Mouse (Mus musculus) hindbrain, embryonic 15.5 days (tissue): Measurements from ENCODE around the gene Cplane1. TPM values are rescaled to one million over a fixed set of nuclear protein-coding genes. Genes with fewer than 3 reads are reported as not detected.
A peak's percentile ranks its signal among the peaks of the same experiment; 100 is the strongest.
"Not testable (repeated sequence)": the region's sequence is repeated elsewhere in the genome, so short reads cannot be mapped to it uniquely, and the experiment has no call there.

Source experiments
- ATAC-seq: fragments of 200-750 bp; cut with Nextera tagmentation; 2 replicates; pipeline ENCODE4 v1.8.0; 2017; ENCODE audit warnings: low read depth, moderate number of reproducible peaks, moderate TSS enrichment; ENCODE audit not compliant: low FRiP score
- H3K27ac ChIP-seq: fragments of 300-500 bp; sonication (generic); replicated peaks from 2 replicates; pipeline ENCODE4 v1.5.1; 2015; ENCODE audit warnings: mild to moderate bottlenecking, inconsistent platforms
- H3K27me3 ChIP-seq: fragments of 300-500 bp; sonication (generic); 2 replicates; pipeline ENCODE4 v1.6.1; 2015; ENCODE audit warnings: control low read depth, inconsistent platforms
- H3K36me3 ChIP-seq: fragments of 300-500 bp; sonication (generic); 2 replicates; pipeline ENCODE4 v1.6.1; 2015; ENCODE audit warnings: control low read depth, inconsistent platforms
- H3K4me1 ChIP-seq: fragments of 300-500 bp; sonication (generic); replicated peaks from 2 replicates; pipeline ENCODE4 v1.6.1; 2015; ENCODE audit warnings: control low read depth, inconsistent platforms
- H3K4me2 ChIP-seq: fragments of 300-500 bp; sonication (generic); 2 replicates; pipeline ENCODE4 v1.6.1; 2015; ENCODE audit warnings: moderate library complexity, mild to moderate bottlenecking, inconsistent platforms
- H3K4me3 ChIP-seq: fragments of 300-500 bp; sonication (generic); 2 replicates; pipeline ENCODE4 v1.5.1; 2015; ENCODE audit warnings: mild to moderate bottlenecking, inconsistent platforms
- H3K9ac ChIP-seq: fragments of 300-500 bp; sonication (generic); 2 replicates; pipeline ENCODE4 v1.6.1; 2015; ENCODE audit warnings: inconsistent platforms
- H3K9me3 ChIP-seq: fragments of 300-500 bp; sonication (generic); 2 replicates; pipeline ENCODE4 v1.6.1; 2016; ENCODE audit warnings: control low read depth, inconsistent platforms
- WGBS: fragments of 180-500 bp; shearing (Covaris S2); methylation state at CpG from one replicate; pipeline ENCODE4 v1.1.7; 2015; 5-methylcytosine and 5-hydroxymethylcytosine counted together
- polyA plus RNA-seq: library from polyadenylated mRNA; unstranded; fragments of >200 nt; fragmentation: Nextera tagmentation; extraction: Ambion mirVana; gene quantifications from 2 replicates; pipeline ENCODE4 v1.2.1, GENCODE M21; 2015

Gene Cplane1
- polyA plus RNA-seq, result 14.3 and 14.6 TPM in 2 replicates

DNA sequence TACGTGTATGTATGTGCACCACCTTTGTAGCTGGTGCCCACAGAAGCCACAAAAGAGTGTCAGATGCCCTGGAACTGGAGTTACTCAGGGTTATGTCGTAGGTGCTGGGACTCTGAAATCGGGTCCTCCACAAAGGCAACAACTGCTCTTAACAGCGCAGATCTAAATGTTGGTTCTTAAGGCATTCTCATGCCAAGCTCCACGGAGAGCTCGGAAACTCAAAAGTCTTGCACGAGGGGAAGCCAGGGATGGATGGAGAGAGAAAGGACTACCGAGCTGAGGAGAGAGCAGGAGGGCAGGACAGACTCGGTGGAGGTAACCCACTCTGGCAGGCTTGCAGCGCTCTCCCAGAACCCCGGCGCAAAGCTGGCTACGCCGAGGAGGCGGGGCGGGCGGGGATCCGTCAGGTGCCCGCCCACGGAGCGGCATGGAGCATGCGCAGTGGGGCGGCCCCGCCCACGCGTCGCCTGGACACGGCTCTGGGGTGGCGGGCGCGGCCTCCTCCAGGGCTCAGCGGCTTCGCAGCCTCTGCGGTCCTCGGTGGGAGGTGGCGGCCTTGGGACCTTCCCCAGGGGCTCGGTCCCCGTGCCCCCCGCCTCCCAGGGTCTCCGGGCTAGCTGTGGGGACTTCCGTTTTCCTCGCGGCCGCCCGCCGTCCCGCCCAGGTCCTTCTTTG is at the start of gene Cplane1:
Gene Cplane1, plus strand, starts transcription at position 516 of the 675 bp plus-strand sequence.
- Histone ChIP-seq H3K9ac (peak within 1 kb of the TSS; percentile 87), H3K27ac (peak within 1 kb of the TSS; percentile 92), H3K36me3 (peaks cover 16% of the 10 kb centered on the region), H3K4me2 (peak within 1 kb of the TSS; percentile 64), H3K4me3 (peak within 1 kb of the TSS; percentile 78), H3K9me3 (no peaks in the 10 kb centered on the region), H3K27me3 (no peaks in the 10 kb centered on the region), H3K4me1 (peaks cover 21% of the 10 kb centered on the region)
- peak; percentile 98 for ATAC-seq
- 1% methylated on average over 44 of the region's 47 CpGs for WGBS

DNA sequence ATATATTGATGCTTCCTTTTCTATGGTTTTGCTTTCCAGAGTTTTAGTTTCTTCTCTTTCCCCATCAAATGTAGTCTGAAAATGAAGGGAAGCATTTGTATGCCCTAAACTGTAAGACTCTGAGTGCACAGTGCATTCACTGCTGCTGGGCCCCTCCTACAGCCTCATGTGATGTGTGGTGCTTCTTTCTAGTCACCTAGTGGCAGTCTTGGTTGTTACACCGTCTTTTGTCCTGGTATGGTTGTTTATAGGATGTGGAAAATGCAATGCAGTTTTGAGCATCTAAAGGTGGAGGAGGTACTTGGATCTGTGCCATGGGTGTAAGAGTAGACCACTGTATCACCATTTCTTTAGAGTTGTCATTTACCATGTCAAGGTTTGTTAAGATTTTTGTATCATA is 39.6 kb upstream of the Cplane1 start:
- Histone ChIP-seq H3K36me3 (peaks cover 64% of the 10 kb centered on the region), H3K27me3 (no peaks in the 10 kb centered on the region), H3K4me2 (no peak overlapping the region), H3K4me3 (no peak overlapping the region), H3K9ac (no peak overlapping the region), H3K27ac (no peak overlapping the region), H3K4me1 (no peaks in the 10 kb centered on the region), H3K9me3 (no peaks in the 10 kb centered on the region)
- 71% methylated on average over 1 of the region's 1 CpGs for WGBS
- no peak for ATAC-seq

DNA sequence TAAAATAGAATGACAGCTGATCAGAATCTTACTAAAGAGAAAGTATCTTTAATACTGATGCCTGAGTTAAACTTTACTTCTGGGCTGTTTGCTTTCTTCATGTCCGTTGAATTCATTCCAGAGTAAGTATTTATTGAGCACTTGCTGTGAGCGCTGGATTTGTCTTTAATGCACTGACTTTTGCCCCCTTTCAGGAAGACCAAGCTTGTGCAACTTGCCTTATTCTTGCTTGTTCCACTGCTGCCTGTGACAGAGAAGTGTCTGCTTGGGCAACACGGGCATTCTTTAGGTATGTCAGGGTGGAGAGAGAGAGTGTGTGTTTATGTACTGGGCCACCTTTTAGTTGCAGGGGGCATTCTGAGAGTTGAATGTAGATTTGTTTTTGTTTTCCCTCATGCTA is 37.6 kb upstream of the Cplane1 start:
- no peak overlapping the region for H3K4me2 ChIP-seq
- WGBS, result 95% methylated on average over 3 of the region's 3 CpGs
- H3K36me3 ChIP-seq, result peaks cover 77% of the 10 kb centered on the region
- no peak overlapping the region for H3K4me3 ChIP-seq
- H3K27ac ChIP-seq, result no peak overlapping the region
- H3K27me3 ChIP-seq, result no peaks in the 10 kb centered on the region
- H3K9ac ChIP-seq, result no peak overlapping the region
- ATAC-seq, result no peak
- no peaks in the 10 kb centered on the region for H3K4me1 ChIP-seq
- H3K9me3 ChIP-seq, result no peaks in the 10 kb centered on the region

DNA sequence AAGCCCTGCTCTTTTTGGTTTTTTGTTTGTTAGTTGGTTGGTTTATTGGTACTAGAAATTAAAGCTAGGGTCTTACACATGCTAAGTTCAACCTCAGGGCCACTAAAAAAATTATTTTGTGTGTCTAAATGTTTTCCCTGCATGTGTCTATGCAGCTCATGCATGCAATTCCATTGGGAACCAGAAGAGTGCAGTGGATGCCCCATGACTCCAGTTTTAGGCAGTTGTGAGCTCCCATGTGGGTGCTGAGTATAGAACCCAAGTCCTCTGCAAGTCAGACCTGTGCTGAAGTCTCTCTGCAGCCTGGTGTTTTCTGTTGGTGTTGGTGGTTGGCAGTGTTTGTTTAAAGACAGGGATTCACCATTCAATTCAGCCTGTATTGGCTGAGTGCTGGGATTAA is 37.1 kb upstream of the Cplane1 start:
- no peaks in the 10 kb centered on the region for H3K9me3 ChIP-seq
- H3K36me3 ChIP-seq, result peaks cover 80% of the 10 kb centered on the region
- H3K9ac ChIP-seq, result no peak overlapping the region
- no peak overlapping the region for H3K4me2 ChIP-seq
- H3K27me3 ChIP-seq, result no peaks in the 10 kb centered on the region
- H3K4me1 ChIP-seq, result no peaks in the 10 kb centered on the region
- no peak overlapping the region for H3K27ac ChIP-seq
- ATAC-seq, result no peak
- H3K4me3 ChIP-seq, result no peak overlapping the region

DNA sequence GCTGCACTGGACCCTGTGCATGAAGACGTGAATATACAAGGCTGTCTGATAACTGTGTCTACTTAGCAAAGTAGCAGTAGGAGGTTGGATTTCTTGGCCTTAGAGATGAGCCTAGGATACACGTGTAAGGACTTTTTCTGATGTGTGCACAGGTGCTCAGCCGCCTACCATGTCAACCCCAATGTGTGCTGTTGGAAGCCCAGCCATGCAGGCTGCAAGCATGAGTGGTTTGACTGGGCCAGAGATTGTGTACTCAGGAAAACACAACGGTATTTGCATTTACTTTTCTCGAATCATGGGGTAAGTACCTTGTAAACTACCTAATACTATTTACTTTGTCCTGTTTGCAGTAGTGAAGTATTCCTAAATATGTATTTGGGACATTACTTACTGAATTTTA is 33.3 kb upstream of the Cplane1 start:
- no peaks in the 10 kb centered on the region for H3K9me3 ChIP-seq
- H3K27ac ChIP-seq, result no peak overlapping the region
- no peaks in the 10 kb centered on the region for H3K27me3 ChIP-seq
- no peaks in the 10 kb centered on the region for H3K4me1 ChIP-seq
- H3K4me3 ChIP-seq, result no peak overlapping the region
- ATAC-seq, result no peak
- WGBS, result 92% methylated on average over 5 of the region's 5 CpGs
- no peak overlapping the region for H3K4me2 ChIP-seq
- peaks cover 77% of the 10 kb centered on the region for H3K36me3 ChIP-seq
- no peak overlapping the region for H3K9ac ChIP-seq

DNA sequence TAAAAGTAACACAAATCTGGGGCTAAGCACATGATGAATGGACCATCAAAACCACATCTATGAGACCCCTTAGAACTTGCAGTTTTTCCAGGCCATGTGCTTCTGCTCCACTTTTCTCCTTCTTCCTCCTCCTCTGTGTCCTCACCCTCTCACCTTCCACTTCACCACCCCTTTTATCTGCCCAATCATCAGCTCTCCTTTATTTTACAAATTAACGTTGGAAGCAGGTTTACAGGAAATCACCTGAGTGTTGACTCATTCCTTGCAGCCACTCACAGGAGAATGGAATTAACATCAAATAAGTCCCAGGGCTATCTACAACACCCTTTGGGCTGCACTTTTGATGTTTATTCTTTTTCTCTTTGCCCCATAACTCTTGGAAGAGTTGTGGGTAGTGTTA is 7.1 kb upstream of the Cplane1 start:
- no peaks in the 10 kb centered on the region for H3K4me1 ChIP-seq
- H3K27me3 ChIP-seq, result no peaks in the 10 kb centered on the region
- no peak overlapping the region for H3K4me2 ChIP-seq
- 84% methylated on average over 1 of the region's 1 CpGs for WGBS
- ATAC-seq, result no peak
- no peaks in the 10 kb centered on the region for H3K9me3 ChIP-seq
- H3K9ac ChIP-seq, result no peak overlapping the region
- H3K36me3 ChIP-seq, result peaks cover 30% of the 10 kb centered on the region
- H3K4me3 ChIP-seq, result no peak overlapping the region
- H3K27ac ChIP-seq, result no peak overlapping the region

DNA sequence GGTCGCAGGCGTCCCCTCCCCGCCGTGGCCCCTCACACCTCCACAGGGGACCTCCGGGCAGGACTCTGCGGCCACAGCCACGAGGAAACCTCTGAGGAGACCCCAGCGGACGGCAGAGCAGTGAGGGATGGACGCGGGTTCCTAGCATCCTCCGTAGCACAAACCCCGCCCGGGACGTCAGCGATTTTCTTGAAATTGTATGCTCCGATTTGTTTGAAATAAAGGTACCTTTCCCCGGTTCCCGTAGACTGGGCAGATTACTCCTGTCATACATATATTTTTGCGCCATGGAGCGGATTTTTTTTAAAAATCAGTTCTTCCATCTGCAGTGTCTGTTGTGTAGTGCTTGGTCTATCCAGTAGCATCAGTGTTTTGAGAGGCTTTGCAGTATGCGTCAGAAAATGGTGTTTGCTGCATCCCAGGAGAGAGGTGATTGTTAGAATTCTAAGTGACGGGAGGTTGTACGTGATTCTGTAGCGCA is 400 bp downstream of the Cplane1 start:
- peak; percentile 88 for ATAC-seq
- H3K36me3 ChIP-seq, result peaks cover 22% of the 10 kb centered on the region
- peaks cover 21% of the 10 kb centered on the region for H3K4me1 ChIP-seq
- peak overlapping the region; percentile 78 for H3K4me3 ChIP-seq
- H3K27ac ChIP-seq, result peak overlapping the region; percentile 92
- H3K27me3 ChIP-seq, result no peaks in the 10 kb centered on the region
- no peaks in the 10 kb centered on the region for H3K9me3 ChIP-seq
- peak overlapping the region; percentile 87 for H3K9ac ChIP-seq
- WGBS, result 0% methylated on average over 25 of the region's 25 CpGs
- peak overlapping the region; percentile 64 for H3K4me2 ChIP-seq

DNA sequence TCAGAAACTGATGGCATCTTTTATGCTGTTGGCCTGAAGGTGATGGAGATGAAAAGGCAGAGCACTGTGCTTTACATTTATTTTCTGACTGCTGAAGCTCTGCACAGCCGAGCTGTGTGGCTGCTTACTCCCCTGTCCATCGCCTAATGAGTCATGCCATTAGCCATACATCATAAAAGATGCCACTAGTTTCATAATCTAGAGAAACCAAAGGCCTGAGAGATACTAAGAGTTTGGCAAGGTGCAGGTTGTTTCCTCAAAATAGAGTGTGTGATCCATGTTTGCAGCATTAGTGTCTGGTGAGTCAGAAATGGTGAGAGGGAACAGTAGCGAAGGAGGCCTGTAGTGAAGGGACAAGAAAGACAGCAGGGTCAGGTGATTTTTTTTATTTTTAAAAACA is 20.7 kb downstream of the Cplane1 start:
- WGBS, result 93% methylated on average over 3 of the region's 3 CpGs

DNA sequence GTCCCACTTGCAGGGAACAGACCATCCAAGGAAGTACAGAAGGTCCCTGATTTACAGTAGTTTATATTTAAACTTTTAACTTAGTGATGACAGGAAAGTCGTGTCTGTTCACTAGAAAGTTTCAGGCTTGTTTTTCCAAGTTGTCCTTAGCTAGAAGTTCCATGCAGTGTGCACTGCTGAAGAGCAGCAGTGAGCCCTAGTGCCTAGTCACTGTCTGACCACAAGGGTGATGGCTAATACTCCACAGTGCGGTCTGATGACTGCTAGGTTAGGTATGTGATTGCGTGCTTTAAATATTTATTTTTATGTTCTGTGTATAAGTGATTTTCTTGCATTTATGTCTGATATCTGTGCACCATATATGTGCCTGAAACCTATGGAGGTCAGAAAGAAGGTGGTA is 21.5 kb downstream of the Cplane1 start:
- WGBS, result 93% methylated on average over 3 of the region's 3 CpGs
- Histone ChIP-seq H3K4me1 (no peaks in the 10 kb centered on the region), H3K4me3 (no peak overlapping the region), H3K36me3 (peaks cover 84% of the 10 kb centered on the region), H3K4me2 (no peak overlapping the region), H3K27ac (no peak overlapping the region), H3K9ac (no peak overlapping the region), H3K27me3 (no peaks in the 10 kb centered on the region), H3K9me3 (no peaks in the 10 kb centered on the region)
- no peak for ATAC-seq

More for the DNA sequence above, 20.7 kb downstream of the Cplane1 start:
- H3K4me3 ChIP-seq, result no peak overlapping the region
- peaks cover 79% of the 10 kb centered on the region for H3K36me3 ChIP-seq
- H3K4me1 ChIP-seq, result no peaks in the 10 kb centered on the region
- no peak overlapping the region for H3K9ac ChIP-seq
- H3K9me3 ChIP-seq, result no peaks in the 10 kb centered on the region
- no peak overlapping the region for H3K4me2 ChIP-seq
- no peaks in the 10 kb centered on the region for H3K27me3 ChIP-seq
- ATAC-seq, result no peak
- H3K27ac ChIP-seq, result no peak overlapping the region

DNA sequence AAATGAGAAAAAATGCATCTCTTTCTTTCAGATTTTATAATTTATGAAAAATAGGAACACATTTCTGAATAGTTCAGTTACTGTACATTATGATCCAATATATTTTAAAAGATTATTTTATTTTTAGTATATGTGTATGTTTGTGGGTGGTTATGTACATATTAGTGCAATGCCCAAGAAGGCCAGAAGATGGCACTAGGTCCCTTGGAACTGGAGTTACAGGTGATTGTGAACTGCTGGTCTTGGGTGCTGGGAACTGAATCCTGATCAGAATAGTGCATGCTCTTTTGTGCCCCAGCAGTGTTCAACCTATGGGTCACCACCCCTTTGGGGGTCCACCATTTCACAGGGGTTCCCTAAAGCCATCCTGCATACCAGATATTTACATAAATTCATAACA is 31.4 kb downstream of the Cplane1 start:
- H3K9ac ChIP-seq, result no peak overlapping the region
- no peak for ATAC-seq

DNA sequence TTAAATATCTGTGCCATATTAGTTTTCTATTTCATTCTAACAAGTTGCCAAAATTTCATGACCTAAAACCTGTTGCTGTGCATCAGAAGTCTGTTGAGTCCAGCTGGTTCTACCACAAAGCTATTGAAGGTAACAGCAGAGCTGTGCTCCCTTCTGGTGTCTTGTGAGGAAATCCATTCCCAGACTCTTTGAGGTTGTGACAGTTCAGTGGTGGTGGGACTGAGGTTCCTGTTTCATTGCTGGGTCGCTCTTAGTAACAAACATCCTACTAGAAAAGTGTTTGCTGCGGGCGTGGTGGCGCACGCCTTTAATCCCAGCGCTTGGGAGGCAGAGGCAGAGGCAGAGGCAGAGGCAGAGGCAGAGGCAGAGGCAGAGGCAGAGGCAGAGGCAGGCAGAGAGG is 39.5 kb downstream of the Cplane1 start:
- ATAC-seq, result no peak
- no peak overlapping the region for H3K4me3 ChIP-seq
- no peak overlapping the region for H3K4me2 ChIP-seq
- no peaks in the 10 kb centered on the region for H3K27me3 ChIP-seq
- H3K4me1 ChIP-seq, result no peaks in the 10 kb centered on the region
- peaks cover 65% of the 10 kb centered on the region for H3K36me3 ChIP-seq
- WGBS, result 97% methylated on average over 6 of the region's 6 CpGs
- no peak overlapping the region for H3K9ac ChIP-seq
- H3K27ac ChIP-seq, result no peak overlapping the region
- no peaks in the 10 kb centered on the region for H3K9me3 ChIP-seq

More for the DNA sequence above, 31.4 kb downstream of the Cplane1 start:
- Histone ChIP-seq H3K4me3 (no peak overlapping the region), H3K27me3 (no peaks in the 10 kb centered on the region), H3K27ac (no peak overlapping the region), H3K36me3 (peaks cover 75% of the 10 kb centered on the region), H3K9me3 (no peaks in the 10 kb centered on the region), H3K4me2 (no peak overlapping the region), H3K4me1 (no peaks in the 10 kb centered on the region)

DNA sequence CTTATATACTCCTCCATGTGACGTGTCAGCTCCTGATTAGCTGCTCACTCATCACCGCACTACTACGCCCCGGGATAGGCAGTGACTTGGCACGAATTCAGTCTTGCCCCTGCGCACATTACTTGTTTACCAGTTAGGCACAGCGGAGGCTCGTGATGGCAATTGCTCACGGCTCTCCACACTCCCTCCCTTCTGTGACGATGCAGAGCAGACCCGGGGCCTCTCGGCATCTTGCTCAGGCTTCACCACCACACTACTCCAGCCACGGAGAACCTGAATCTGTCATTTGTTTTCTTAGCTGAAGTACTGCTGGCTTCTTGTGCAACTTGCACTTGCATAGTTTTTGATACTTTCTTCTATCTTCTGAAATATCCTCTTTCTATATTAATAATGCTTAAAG is 45.9 kb downstream of the Cplane1 start:
- 94% methylated on average over 13 of the region's 13 CpGs for WGBS
- ATAC-seq, result no peak
- Histone ChIP-seq H3K9ac (no peak overlapping the region), H3K27me3 (no peaks in the 10 kb centered on the region), H3K4me2 (no peak overlapping the region), H3K4me1 (no peaks in the 10 kb centered on the region), H3K36me3 (peaks cover 65% of the 10 kb centered on the region), H3K9me3 (no peaks in the 10 kb centered on the region), H3K27ac (no peak overlapping the region), H3K4me3 (no peak overlapping the region)

DNA sequence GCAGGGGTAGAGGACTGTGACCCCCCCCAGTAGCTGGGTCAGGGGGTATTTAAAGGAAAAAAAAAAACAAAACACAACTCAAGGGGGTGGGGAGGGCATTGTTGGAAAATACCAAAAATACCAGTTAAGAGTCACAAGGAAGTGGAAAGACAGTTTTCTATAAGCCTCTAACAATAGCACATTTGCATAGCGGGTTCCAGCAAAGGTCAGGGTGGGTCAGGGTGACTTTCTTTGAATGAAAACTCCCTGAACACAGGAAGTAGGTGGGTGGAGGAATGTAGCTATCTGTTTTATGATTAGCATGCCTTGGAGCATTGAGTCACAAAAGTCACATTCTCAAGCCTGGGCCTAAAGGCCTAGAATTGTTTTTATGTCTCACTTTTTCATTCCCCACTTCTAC is 65.3 kb downstream of the Cplane1 start:
- not testable (repeated sequence) for ATAC-seq, H3K4me2 ChIP-seq, H3K27ac ChIP-seq, H3K9ac ChIP-seq, H3K4me3 ChIP-seq, H3K27me3 ChIP-seq, H3K9me3 ChIP-seq, H3K4me1 ChIP-seq
- peaks cover 92% of the 10 kb centered on the region for H3K36me3 ChIP-seq
- 86% methylated on average over 1 of the region's 1 CpGs for WGBS
